Mouse (Mus musculus): ENCODE measurements around the gene Med18.

DNA sequence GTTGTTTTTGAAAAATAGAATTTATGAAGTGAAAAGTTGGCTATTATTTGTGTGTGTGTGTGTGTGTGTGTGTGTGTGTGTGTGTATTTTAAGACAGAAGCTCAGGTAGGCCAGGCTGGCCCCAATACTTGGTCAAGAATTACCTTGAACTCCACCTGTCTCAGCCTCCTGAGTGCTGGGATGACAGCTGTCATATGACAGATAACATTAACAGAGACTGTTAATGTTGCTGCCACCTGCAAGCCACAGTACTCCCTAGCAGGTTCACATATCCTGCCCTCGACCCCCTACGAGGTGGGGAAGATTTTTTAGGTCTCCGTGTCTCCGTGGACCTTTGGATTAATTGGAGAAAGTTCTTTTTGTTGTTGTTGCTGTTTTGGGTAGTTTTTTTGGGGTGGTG, 36.2 kb downstream of the Med18 start:
- TF ChIP-seq CTCF (IDR thresholded peaks at IDR 0.05; ENCODE audit: borderline replicate concordance, control insufficient read depth, extremely low read depth, insufficient read depth, low read length, poor library complexity), result no peak
- no peak for TF ChIP-seq POLR2A (IDR thresholded peaks at IDR 0.05; ENCODE audit: control insufficient read depth, extremely low read depth, insufficient read depth, low read length, poor library complexity)

Measured in thymus, adult 2 months (tissue).